Mouse (Mus musculus) small intestine, adult 2 months (tissue): Measurements from ENCODE around the gene Rapgef2.

Source experiments
- CTCF ChIP-seq: fragments of 200-500 bp; IDR thresholded peaks from 2 replicates; pipeline ENCODE4 v1.5.1; 2012; ENCODE audit warnings: low read depth, mild to moderate bottlenecking, control low read depth, inconsistent platforms, low read length, moderate library complexity, mixed read lengths; ENCODE audit not compliant: insufficient replicate concordance, insufficient read length; ENCODE audit errors: extremely low read depth
- POLR2A ChIP-seq: fragments of 200-500 bp; IDR thresholded peaks from 2 replicates; pipeline ENCODE4 v1.6.1; 2012; ENCODE audit warnings: low read depth, mild to moderate bottlenecking, control low read depth, inconsistent platforms, low read length, moderate library complexity

- TF ChIP-seq POLR2A (no peak), CTCF (no peak)
These were observed 140.8 kb downstream of the Rapgef2 start for GRCm38 (mm10) chr3:79145407-79146055.
